Mouse (Mus musculus) limb, embryonic 10.5 days (tissue): Measurements from ENCODE around the gene Sinhcaf. TPM values are rescaled to one million over a fixed set of nuclear protein-coding genes. Genes with fewer than 3 reads are reported as not detected.

Source experiments
- DNase-seq: peaks from one replicate; pipeline ENCODE4 v3.0.0-alpha.2; 2017; ENCODE audit warnings: low spot score
- H3K27ac ChIP-seq: fragments of 300-500 bp; sonication (generic); 2 replicates; pipeline ENCODE4 v1.5.1; 2016; ENCODE audit warnings: mild to moderate bottlenecking
- H3K27me3 ChIP-seq: fragments of 300-500 bp; sonication (generic); 2 replicates; pipeline ENCODE4 v1.6.1; 2016; ENCODE audit warnings: low read depth, mild to moderate bottlenecking; ENCODE audit not compliant: poor library complexity, severe bottlenecking
- H3K36me3 ChIP-seq: fragments of 300-500 bp; sonication (generic); 2 replicates; pipeline ENCODE4 v1.6.1; 2016; ENCODE audit warnings: mild to moderate bottlenecking, moderate library complexity
- H3K4me1 ChIP-seq: fragments of 300-500 bp; sonication (generic); 2 replicates; pipeline ENCODE4 v1.6.1; 2016
- H3K4me3 ChIP-seq: fragments of 300-500 bp; sonication (generic); 2 replicates; pipeline ENCODE4 v1.5.1; 2016; ENCODE audit warnings: mild to moderate bottlenecking, moderate library complexity
- H3K9me3 ChIP-seq: fragments of 300-500 bp; sonication (generic); replicated peaks from 2 replicates; pipeline ENCODE4 v1.6.1; 2016; ENCODE audit warnings: mild to moderate bottlenecking
- WGBS: fragments of 180-500 bp; shearing (Covaris S2); methylation state at CpG from one replicate; pipeline ENCODE4 v1.1.7; 2016; 5-methylcytosine and 5-hydroxymethylcytosine counted together
- polyA plus RNA-seq: library from polyadenylated mRNA; unstranded; fragments of >200 nt; fragmentation: Nextera tagmentation; extraction: Ambion mirVana; gene quantifications from 2 replicates; pipeline ENCODE4 v1.2.1, GENCODE M21; 2016

Sinhcaf gene
- polyA plus RNA-seq, 1 experiment from 2014 or later: 270 TPM

GRCm38 (mm10) chr6:148895773-148896506 lies 50.3 kb downstream of the Sinhcaf start, which contains the start of gene Caprin2:
TSS of gene Caprin2 (minus strand) at chr6:148896237.
- peaks cover 16% of the 10 kb centered on the region for H3K4me1 ChIP-seq

GRCm38 (mm10) chr6:148894888-148895772 lies 51.1 kb downstream of the Sinhcaf start:
- Histone ChIP-seq H3K36me3 (no peaks in the 10 kb centered on the region), H3K27ac (peak overlapping the region; percentile 93), H3K4me3 (peak overlapping the region; percentile 87), H3K27me3 (no peaks in the 10 kb centered on the region), H3K4me1 (peaks cover 16% of the 10 kb centered on the region), H3K9me3 (no peaks in the 10 kb centered on the region)
- no peak for DNase-seq
- 22% methylated on average over 18 of the region's 18 CpGs for WGBS

More at GRCm38 (mm10) chr6:148895773-148896506, 50.3 kb downstream of the Sinhcaf start, which contains the start of gene Caprin2:
- Histone ChIP-seq H3K4me3 (peak within 1 kb of the TSS; percentile 87), H3K9me3 (no peaks in the 10 kb centered on the region), H3K36me3 (no peaks in the 10 kb centered on the region), H3K27me3 (no peaks in the 10 kb centered on the region), H3K27ac (peak within 1 kb of the TSS; percentile 93)
- DNase-seq: peak; percentile 97
- under 1% methylated on average over 65 of the region's 65 CpGs for WGBS

GRCm38 (mm10) chr6:148873911-148874310 lies 72.4 kb downstream of the Sinhcaf start:
- Histone ChIP-seq H3K27me3 (no peaks in the 10 kb centered on the region), H3K9me3 (no peaks in the 10 kb centered on the region), H3K27ac (no peak overlapping the region), H3K4me1 (no peaks in the 10 kb centered on the region), H3K36me3 (no peaks in the 10 kb centered on the region), H3K4me3 (no peak overlapping the region)
- 100% methylated on average over 1 of the region's 1 CpGs for WGBS
- DNase-seq: no peak

Other genes starting within 250 kb of the Sinhcaf start
- 29.1 and 30.8 TPM in 2 replicates for gene Ipo8, start 115.0 kb downstream of the Sinhcaf start, polyA plus RNA-seq
- 15.9 and 18.2 TPM in 2 replicates for gene Caprin2, start 50.2 kb downstream of the Sinhcaf start, polyA plus RNA-seq
- gene Dennd5b, start 155.2 kb upstream of the Sinhcaf start, polyA plus RNA-seq: 7.6 and 8.7 TPM in 2 replicates
- gene Gm10203, start 183.7 kb upstream of the Sinhcaf start, polyA plus RNA-seq: not detected in 2 replicates
- gene Etfbkmt, start 193.4 kb upstream of the Sinhcaf start, polyA plus RNA-seq: 14.4 and 15.8 TPM in 2 replicates
- gene Amn1, start 242.2 kb upstream of the Sinhcaf start, polyA plus RNA-seq: 39.5 and 44.0 TPM in 2 replicates